Mouse (Mus musculus) megakaryocyte, embryonic 14.5 days (primary cell): Measurements from ENCODE around the gene Sh3rf1.

Experiments
- FLI1 ChIP-seq: IDR thresholded peaks from 2 replicates; pipeline ENCODE4 v1.6.1; 2012; ENCODE audit warnings: low read length, inconsistent platforms, mixed read lengths
- GATA1 ChIP-seq: IDR thresholded peaks from 3 replicates; pipeline ENCODE4 v1.6.1; 2012; ENCODE audit warnings: mixed read lengths, low read length, inconsistent platforms, borderline replicate concordance

DNA sequence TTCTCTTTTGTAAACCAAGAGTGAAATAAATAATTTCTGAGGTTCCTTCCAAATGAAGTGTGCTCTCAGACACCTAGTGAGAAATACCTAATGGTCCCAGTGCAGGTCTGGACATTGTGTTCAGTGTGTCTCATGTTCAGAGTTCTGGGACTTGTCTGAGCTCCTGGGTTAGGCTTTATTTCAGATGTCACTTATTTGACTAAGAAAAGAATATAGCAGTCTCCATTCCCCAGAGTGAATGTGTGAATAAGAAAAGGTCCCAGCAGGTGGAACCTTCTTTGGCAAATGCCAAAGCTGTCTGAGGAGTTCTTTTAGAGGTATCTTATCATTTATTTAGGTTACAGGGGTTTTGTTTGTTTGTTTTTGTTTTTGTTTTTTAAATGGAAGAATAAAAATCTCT lies 85.2 kb downstream of the Sh3rf1 start:
- TF ChIP-seq GATA1: no peak
- TF ChIP-seq FLI1: no peak
